Mouse (Mus musculus) hindbrain, embryonic 15.5 days (tissue): ENCODE results near the gene Heca. TPM values are rescaled to one million over a fixed set of nuclear protein-coding genes. Genes with fewer than 3 reads are reported as not detected.
A peak's percentile ranks its signal among the peaks of the same experiment; 100 is the strongest.
"Not testable (repeated sequence)": the region's sequence is repeated elsewhere in the genome, so short reads cannot be mapped to it uniquely, and the experiment has no call there.

Source experiments
- ATAC-seq: fragments of 200-750 bp; cut with Nextera tagmentation; 2 replicates; pipeline ENCODE4 v1.8.0; 2017; ENCODE audit warnings: low read depth, moderate number of reproducible peaks, moderate TSS enrichment; ENCODE audit not compliant: low FRiP score
- H3K27ac ChIP-seq: fragments of 300-500 bp; sonication (generic); replicated peaks from 2 replicates; pipeline ENCODE4 v1.5.1; 2015; ENCODE audit warnings: mild to moderate bottlenecking, inconsistent platforms
- H3K27me3 ChIP-seq: fragments of 300-500 bp; sonication (generic); 2 replicates; pipeline ENCODE4 v1.6.1; 2015; ENCODE audit warnings: control low read depth, inconsistent platforms
- H3K36me3 ChIP-seq: fragments of 300-500 bp; sonication (generic); 2 replicates; pipeline ENCODE4 v1.6.1; 2015; ENCODE audit warnings: control low read depth, inconsistent platforms
- H3K4me1 ChIP-seq: fragments of 300-500 bp; sonication (generic); replicated peaks from 2 replicates; pipeline ENCODE4 v1.6.1; 2015; ENCODE audit warnings: control low read depth, inconsistent platforms
- H3K4me2 ChIP-seq: fragments of 300-500 bp; sonication (generic); 2 replicates; pipeline ENCODE4 v1.6.1; 2015; ENCODE audit warnings: moderate library complexity, mild to moderate bottlenecking, inconsistent platforms
- H3K4me3 ChIP-seq: fragments of 300-500 bp; sonication (generic); 2 replicates; pipeline ENCODE4 v1.5.1; 2015; ENCODE audit warnings: mild to moderate bottlenecking, inconsistent platforms
- H3K9ac ChIP-seq: fragments of 300-500 bp; sonication (generic); 2 replicates; pipeline ENCODE4 v1.6.1; 2015; ENCODE audit warnings: inconsistent platforms
- H3K9me3 ChIP-seq: fragments of 300-500 bp; sonication (generic); 2 replicates; pipeline ENCODE4 v1.6.1; 2016; ENCODE audit warnings: control low read depth, inconsistent platforms
- WGBS: fragments of 180-500 bp; shearing (Covaris S2); methylation state at CpG from one replicate; pipeline ENCODE4 v1.1.7; 2015; 5-methylcytosine and 5-hydroxymethylcytosine counted together
- polyA plus RNA-seq: library from polyadenylated mRNA; unstranded; fragments of >200 nt; fragmentation: Nextera tagmentation; extraction: Ambion mirVana; gene quantifications from 2 replicates; pipeline ENCODE4 v1.2.1, GENCODE M21; 2015

The Heca gene
- polyA plus RNA-seq = 4.7 and 4.9 TPM in 2 replicates

- Histone ChIP-seq H3K4me1 (peaks cover 22% of the 10 kb centered on the region), H3K9me3 (no peaks in the 10 kb centered on the region), H3K4me3 (peak within 1 kb of the TSS; percentile 92), H3K27ac (peak within 1 kb of the TSS; percentile 94), H3K9ac (peak within 1 kb of the TSS; percentile 92), H3K27me3 (no peaks in the 10 kb centered on the region), H3K4me2 (peak within 1 kb of the TSS; percentile 62), H3K36me3 (no peaks in the 10 kb centered on the region)
- 7% methylated on average over 48 of the region's 50 CpGs for WGBS
- ATAC-seq = peak; percentile 96
Measured at GRCm38 (mm10) chr10:17947960-17948730, at the start of gene Heca. Gene Heca, minus strand, starts transcription at chr10:17948067.

- Histone ChIP-seq H3K9me3 (no peaks in the 10 kb centered on the region), H3K27me3 (no peaks in the 10 kb centered on the region), H3K4me3 (no peak overlapping the region), H3K4me1 (no peaks in the 10 kb centered on the region), H3K9ac (no peak overlapping the region), H3K4me2 (no peak overlapping the region), H3K36me3 (no peaks in the 10 kb centered on the region), H3K27ac (no peak overlapping the region)
- no peak for ATAC-seq
- 92% methylated on average over 4 of the region's 4 CpGs for WGBS
Measured at GRCm38 (mm10) chr10:17990576-17990975, 42.7 kb upstream of the Heca start.

GRCm38 (mm10) chr10:17989136-17989535, 41.3 kb upstream of the Heca start:
- no peak for ATAC-seq
- Histone ChIP-seq H3K4me1 (no peaks in the 10 kb centered on the region), H3K27me3 (no peaks in the 10 kb centered on the region), H3K27ac (no peak overlapping the region), H3K9ac (no peak overlapping the region), H3K36me3 (no peaks in the 10 kb centered on the region), H3K4me2 (no peak overlapping the region), H3K4me3 (no peak overlapping the region), H3K9me3 (no peaks in the 10 kb centered on the region)
- WGBS = 83% methylated on average over 6 of the region's 6 CpGs

GRCm38 (mm10) chr10:17987823-17988423, 40.1 kb upstream of the Heca start:
- no peak for ATAC-seq
- WGBS = 89% methylated on average over 8 of the region's 8 CpGs

GRCm38 (mm10) chr10:17983313-17983712, 35.4 kb upstream of the Heca start:
- H3K27ac ChIP-seq = no peak overlapping the region
- no peak overlapping the region for H3K4me3 ChIP-seq
- H3K9me3 ChIP-seq = no peaks in the 10 kb centered on the region
- no peaks in the 10 kb centered on the region for H3K27me3 ChIP-seq
- 68% methylated on average over 2 of the region's 2 CpGs for WGBS
- no peaks in the 10 kb centered on the region for H3K4me1 ChIP-seq
- no peak overlapping the region for H3K9ac ChIP-seq
- ATAC-seq = peak; percentile 69; the same call in 1 of the 2 replicates
- no peak overlapping the region for H3K4me2 ChIP-seq
- H3K36me3 ChIP-seq = no peaks in the 10 kb centered on the region

More at GRCm38 (mm10) chr10:17987823-17988423, 40.1 kb upstream of the Heca start:
- H3K27me3 ChIP-seq = no peaks in the 10 kb centered on the region
- no peaks in the 10 kb centered on the region for H3K9me3 ChIP-seq
- no peaks in the 10 kb centered on the region for H3K4me1 ChIP-seq
- no peak overlapping the region for H3K4me2 ChIP-seq
- H3K27ac ChIP-seq = no peak overlapping the region
- H3K36me3 ChIP-seq = no peaks in the 10 kb centered on the region
- H3K9ac ChIP-seq = no peak overlapping the region
- H3K4me3 ChIP-seq = no peak overlapping the region

GRCm38 (mm10) chr10:17966090-17966489, 18.2 kb upstream of the Heca start:
- Histone ChIP-seq H3K36me3 (no peaks in the 10 kb centered on the region), H3K4me1 (no peaks in the 10 kb centered on the region), H3K9me3 (no peaks in the 10 kb centered on the region), H3K27me3 (no peaks in the 10 kb centered on the region), H3K4me3 (no peak overlapping the region), H3K4me2 (no peak overlapping the region), H3K27ac (no peak overlapping the region), H3K9ac (no peak overlapping the region)
- ATAC-seq = no peak
- WGBS = 89% methylated on average over 4 of the region's 4 CpGs

GRCm38 (mm10) chr10:17950761-17951160, 2.9 kb upstream of the Heca start:
- no peak overlapping the region for H3K27ac ChIP-seq

GRCm38 (mm10) chr10:17947175-17947906, 526 bp downstream of the Heca start:
- H3K36me3 ChIP-seq = no peaks in the 10 kb centered on the region
- peaks cover 22% of the 10 kb centered on the region for H3K4me1 ChIP-seq
- 1% methylated on average over 78 of the region's 110 CpGs for WGBS
- peak; percentile 61 for ATAC-seq
- peak overlapping the region; percentile 62 for H3K4me2 ChIP-seq
- H3K27ac ChIP-seq = peak overlapping the region; percentile 94
- H3K27me3 ChIP-seq = no peaks in the 10 kb centered on the region
- H3K9ac ChIP-seq = peak overlapping the region; percentile 92
- H3K4me3 ChIP-seq = peak overlapping the region; percentile 92
- H3K9me3 ChIP-seq = no peaks in the 10 kb centered on the region

More at GRCm38 (mm10) chr10:17950761-17951160, 2.9 kb upstream of the Heca start:
- Histone ChIP-seq H3K4me1 (peaks cover 8% of the 10 kb centered on the region), H3K4me3 (no peak overlapping the region), H3K36me3 (peaks cover 5% of the 10 kb centered on the region; the same call in 1 of the 2 replicates), H3K9me3 (0 out of 2 replicates have a peak, but pooled peaks cover 4% of the 10 kb centered on the region), H3K9ac (no peak overlapping the region), H3K4me2 (no peak overlapping the region), H3K27me3 (no peaks in the 10 kb centered on the region)
- WGBS = 77% methylated on average over 5 of the region's 5 CpGs
- no peak for ATAC-seq

- ATAC-seq, H3K27me3 ChIP-seq: not testable (repeated sequence)
- 0% methylated on average over 4 of the region's 4 CpGs for WGBS
Measured at GRCm38 (mm10) chr10:17946799-17947174, 1.1 kb downstream of the Heca start.

GRCm38 (mm10) chr10:17946046-17946445, 1.8 kb downstream of the Heca start:
- 0 out of 2 replicates have a peak overlapping the region, but pooled peaks have one; percentile 2 for H3K9ac ChIP-seq
- ATAC-seq = no peak
- H3K36me3 ChIP-seq = no peaks in the 10 kb centered on the region
- WGBS = 53% methylated on average over 3 of the region's 3 CpGs
- peak overlapping the region; percentile 62 for H3K4me2 ChIP-seq
- H3K27ac ChIP-seq = no peak overlapping the region
- H3K27me3 ChIP-seq = no peaks in the 10 kb centered on the region
- peaks cover 22% of the 10 kb centered on the region for H3K4me1 ChIP-seq
- peak overlapping the region; percentile 92 for H3K4me3 ChIP-seq
- H3K9me3 ChIP-seq = no peaks in the 10 kb centered on the region

More at GRCm38 (mm10) chr10:17946799-17947174, 1.1 kb downstream of the Heca start:
- peak overlapping the region; percentile 94 for H3K27ac ChIP-seq
- H3K4me1 ChIP-seq = peaks cover 22% of the 10 kb centered on the region
- H3K36me3 ChIP-seq, H3K9me3 ChIP-seq: not testable (repeated sequence)
- H3K9ac ChIP-seq = peak overlapping the region; percentile 92
- H3K4me2 ChIP-seq = peak overlapping the region; percentile 62
- H3K4me3 ChIP-seq = peak overlapping the region; percentile 92

GRCm38 (mm10) chr10:17933622-17934021, 14.2 kb downstream of the Heca start:
- H3K27ac ChIP-seq = no peak overlapping the region
- 86% methylated on average over 2 of the region's 2 CpGs for whole genome bisulfite sequencing
- no peaks in the 10 kb centered on the region for H3K9me3 ChIP-seq
- H3K4me1 ChIP-seq = peaks cover 17% of the 10 kb centered on the region
- H3K4me3 ChIP-seq = no peak overlapping the region
- no peak overlapping the region for H3K4me2 ChIP-seq
- H3K36me3 ChIP-seq = no peaks in the 10 kb centered on the region; the same call in 1 of the 2 replicates
- H3K27me3 ChIP-seq = no peaks in the 10 kb centered on the region
- H3K9ac ChIP-seq = no peak overlapping the region
- no peak for ATAC-seq

- no peaks in the 10 kb centered on the region for H3K27me3 ChIP-seq
- H3K27ac ChIP-seq = no peak overlapping the region
- no peak overlapping the region for H3K9ac ChIP-seq
- no peaks in the 10 kb centered on the region; the same call in 1 of the 2 replicates for H3K36me3 ChIP-seq
- no peak for ATAC-seq
- H3K4me3 ChIP-seq = no peak overlapping the region
- no peak overlapping the region for H3K4me2 ChIP-seq
- 69% methylated on average over 3 of the region's 3 CpGs for WGBS
- peaks cover 17% of the 10 kb centered on the region for H3K4me1 ChIP-seq
- no peaks in the 10 kb centered on the region for H3K9me3 ChIP-seq
Measured at GRCm38 (mm10) chr10:17932131-17932530, 15.7 kb downstream of the Heca start.
